Mouse (Mus musculus): Measurements from ENCODE around the gene Ttc9.

The Ttc9 gene

DNA sequence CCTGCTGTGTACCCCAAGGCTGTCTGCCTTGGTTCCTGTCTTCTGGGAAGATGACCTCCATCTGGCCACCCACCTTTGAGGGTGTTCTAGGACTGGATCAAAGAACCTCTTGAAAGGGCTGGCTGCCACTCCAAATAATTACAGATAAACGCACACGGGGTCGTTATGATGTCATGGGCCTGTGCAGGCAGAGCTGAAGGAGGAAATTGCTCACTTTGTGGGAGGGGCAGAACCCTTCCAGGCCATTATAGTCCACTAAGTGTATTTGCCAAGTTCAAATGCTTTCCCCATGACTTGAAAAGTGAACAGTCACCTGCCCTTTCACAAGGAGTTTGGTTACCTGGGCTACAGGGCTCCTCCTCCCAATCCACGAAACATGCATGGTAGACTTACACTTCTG lies 67.0 kb downstream of the Ttc9 start:
- in situ Hi-C loops (cut with MboI; ENCODE audit: low pct_unique_long_range_greater_than_20kb in 1 of 2, low sequenced_read_pairs in 2 of 2, unreplicated experiment in 1 of 2) = no loop called here

DNA sequence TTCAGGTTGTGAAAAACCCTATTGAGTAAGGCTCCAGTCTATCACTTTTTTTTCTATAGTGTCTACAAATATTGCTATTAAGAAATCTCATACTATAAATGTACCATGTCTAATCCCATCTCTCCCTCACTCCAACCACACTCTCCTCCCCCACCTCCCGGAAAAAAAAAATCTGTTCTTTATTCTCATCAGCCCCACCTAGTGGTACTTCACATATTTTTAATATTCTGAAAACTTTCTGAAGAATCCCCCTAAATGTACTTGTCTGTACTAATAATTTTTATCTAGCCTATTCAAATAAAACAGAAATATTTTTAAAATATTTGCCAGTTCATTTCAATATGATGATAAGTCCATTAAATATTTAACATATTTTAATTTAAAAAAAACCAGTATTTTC lies 71.9 kb downstream of the Ttc9 start:
- in situ Hi-C loops (cut with MboI; ENCODE audit: low pct_unique_long_range_greater_than_20kb in 1 of 2, low sequenced_read_pairs in 2 of 2, unreplicated experiment in 1 of 2) = no loop called here

DNA sequence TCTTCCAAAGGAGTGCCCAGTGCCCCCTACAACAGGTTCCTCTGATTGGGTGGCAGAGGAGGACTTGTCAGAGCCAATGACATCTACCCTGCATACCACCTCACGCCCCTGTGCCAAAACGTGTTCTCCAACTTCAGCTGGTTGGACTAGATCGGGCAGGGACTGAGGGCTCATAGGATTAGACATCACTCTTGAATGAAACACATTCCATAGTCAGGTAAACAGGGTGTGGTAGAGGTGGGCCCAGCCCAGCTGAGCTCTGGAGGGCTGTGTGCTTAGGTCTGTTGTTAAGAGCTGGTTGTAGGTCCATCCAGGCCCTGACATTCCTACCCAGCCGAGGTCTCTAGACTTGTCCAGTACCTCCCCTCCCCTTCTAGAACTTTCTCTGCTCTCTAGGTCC lies 81.6 kb downstream of the Ttc9 start:
- in situ Hi-C loops (cut with MboI; ENCODE audit: low pct_unique_long_range_greater_than_20kb in 1 of 2, low sequenced_read_pairs in 2 of 2, unreplicated experiment in 1 of 2) = no loop called here
